Mouse (Mus musculus) heart, adult 2 months (tissue): ENCODE measurements around the gene Tas2r123.

Experiments used
- CTCF ChIP-seq: fragments of 200-600 bp; IDR thresholded peaks from 2 replicates; pipeline ENCODE4 v1.8.1; 2022; ENCODE audit warnings: antibody characterized with exemption, mild to moderate bottlenecking, moderate library complexity
- POLR2A ChIP-seq: fragments of 200-500 bp; IDR thresholded peaks from 2 replicates; pipeline ENCODE4 v1.6.1; 2011; ENCODE audit warnings: mild to moderate bottlenecking, low read depth, low read length, control low read depth; ENCODE audit not compliant: insufficient read depth

DNA sequence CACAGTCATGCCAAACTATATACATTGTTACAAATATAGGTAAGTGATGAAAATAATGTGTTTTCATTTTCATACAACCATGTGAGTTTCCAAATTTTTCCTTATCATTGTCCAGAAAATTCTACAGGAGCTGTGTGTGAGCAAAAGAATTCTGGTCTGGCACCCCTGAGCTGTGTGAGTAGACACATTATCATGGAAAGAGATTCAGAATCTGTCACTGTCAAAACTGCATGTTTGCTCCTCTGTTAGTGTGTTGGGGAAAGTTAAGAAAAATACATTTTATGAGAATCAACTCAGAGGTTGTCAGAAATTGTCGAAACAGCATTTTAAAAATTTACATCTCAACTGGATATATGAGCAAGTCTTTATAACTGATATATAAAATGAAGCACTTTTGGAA is 44.4 kb upstream of the Tas2r123 start, which contains the start of gene Tas2r117:
- TF ChIP-seq CTCF, result no peak
- TF ChIP-seq POLR2A, result no peak
